Mouse (Mus musculus) neural tube, embryonic 11.5 days (tissue): ENCODE results near the gene Serac1. TPM values are rescaled to one million over a fixed set of nuclear protein-coding genes. Genes with fewer than 3 reads are reported as not detected.

ENCODE experiments used
- ATAC-seq: fragments of 200-750 bp; cut with Nextera tagmentation; 2 replicates; pipeline ENCODE4 v1.8.0; 2017; ENCODE audit warnings: moderate number of reproducible peaks, mild to moderate bottlenecking, moderate TSS enrichment, moderate library complexity; ENCODE audit not compliant: insufficient read depth, low FRiP score, low TSS enrichment
- DNase-seq: peaks from one replicate; pipeline ENCODE4 v3.0.0-alpha.2; 2015; ENCODE audit warnings: low spot score
- H3K27ac ChIP-seq: fragments of 300-500 bp; sonication (generic); 2 replicates; pipeline ENCODE4 v1.5.1; 2014; ENCODE audit warnings: low read depth, mild to moderate bottlenecking, low read length
- H3K27me3 ChIP-seq: fragments of 300-500 bp; sonication (generic); 2 replicates; pipeline ENCODE4 v1.6.1; 2014; ENCODE audit warnings: mild to moderate bottlenecking, low read length, mixed read lengths; ENCODE audit not compliant: control insufficient read depth, insufficient read depth
- H3K36me3 ChIP-seq: fragments of 300-500 bp; sonication (generic); 2 replicates; pipeline ENCODE4 v1.6.1; 2014; ENCODE audit warnings: mild to moderate bottlenecking, low read length, moderate library complexity, mixed read lengths; ENCODE audit not compliant: control insufficient read depth, insufficient read depth
- H3K4me1 ChIP-seq: fragments of 300-500 bp; sonication (generic); 2 replicates; pipeline ENCODE4 v1.6.1; 2014; ENCODE audit warnings: low read length, mixed read lengths; ENCODE audit not compliant: control insufficient read depth, insufficient read depth
- H3K4me2 ChIP-seq: fragments of 300-500 bp; sonication (generic); 2 replicates; pipeline ENCODE4 v1.6.1; 2014; ENCODE audit warnings: low read depth, mild to moderate bottlenecking, moderate library complexity
- H3K4me3 ChIP-seq: fragments of 300-500 bp; sonication (generic); 2 replicates; pipeline ENCODE4 v1.5.1; 2014; ENCODE audit warnings: low read depth, low read length
- H3K9ac ChIP-seq: fragments of 300-500 bp; sonication (generic); 2 replicates; pipeline ENCODE4 v1.6.1; 2014; ENCODE audit warnings: mild to moderate bottlenecking, low read length
- H3K9me3 ChIP-seq: fragments of 300-500 bp; sonication (generic); 2 replicates; pipeline ENCODE4 v1.6.1; 2016; ENCODE audit warnings: low read length; ENCODE audit not compliant: control insufficient read depth
- WGBS: fragments of 180-500 bp; shearing (Covaris S2); extraction: QIAGEN DNeasy Blood & Tissue Kit; methylation state at CpG from one replicate; pipeline ENCODE4 v1.1.7; 2014; 5-methylcytosine and 5-hydroxymethylcytosine counted together
- polyA plus RNA-seq: library from polyadenylated mRNA; unstranded; fragments of >200 nt; fragmentation: Nextera tagmentation; extraction: Ambion mirVana; gene quantifications from 2 replicates; pipeline ENCODE4 v1.2.1, GENCODE M21; 2014

Serac1 gene
- 7.9 and 9.0 TPM in 2 replicates for polyA plus RNA-seq

- Histone ChIP-seq H3K9ac (peak within 1 kb of the TSS; percentile 66), H3K27ac (peak within 1 kb of the TSS; percentile 39; the same call in 1 of the 2 replicates), H3K27me3 (no peaks in the 10 kb centered on the region), H3K4me2 (peak within 1 kb of the TSS; percentile 83), H3K4me3 (peak within 1 kb of the TSS; percentile 79), H3K4me1 (no peaks in the 10 kb centered on the region), H3K36me3 (0 out of 2 replicates have a peak, but pooled peaks cover 2% of the 10 kb centered on the region), H3K9me3 (no peaks in the 10 kb centered on the region)
- ATAC-seq, result peak; percentile 96
- WGBS, result under 1% methylated on average over 68 of the region's 70 CpGs
- DNase-seq, result peak; percentile 98
These were observed at the start of gene Serac1, which contains the start of gene Gtf2h5 for GRCm38 (mm10) chr17:6079287-6080122. Serac1 (minus strand) TSS chr17:6079741. Gtf2h5 (plus strand) TSS chr17:6079786.

- H3K27ac ChIP-seq, result no peak overlapping the region
- ATAC-seq, result no peak
These were observed 48.5 kb upstream of the Serac1 start for GRCm38 (mm10) chr17:6128039-6128438.

GRCm38 (mm10) chr17:6125441-6125840 is 45.9 kb upstream of the Serac1 start:
- Histone ChIP-seq H3K4me1 (no peaks in the 10 kb centered on the region), H3K9ac (no peak overlapping the region), H3K27ac (no peak overlapping the region), H3K36me3 (peaks cover 5% of the 10 kb centered on the region), H3K4me2 (no peak overlapping the region), H3K9me3 (no peaks in the 10 kb centered on the region), H3K4me3 (no peak overlapping the region), H3K27me3 (no peaks in the 10 kb centered on the region)
- WGBS, result 94% methylated on average over 3 of the region's 3 CpGs
- no peak for DNase-seq
- no peak for ATAC-seq

More at GRCm38 (mm10) chr17:6128039-6128438, 48.5 kb upstream of the Serac1 start:
- H3K9me3 ChIP-seq, result no peaks in the 10 kb centered on the region
- no peak overlapping the region for H3K4me2 ChIP-seq
- 59% methylated on average over 3 of the region's 3 CpGs for WGBS
- no peak for DNase-seq
- H3K36me3 ChIP-seq, result peaks cover 2% of the 10 kb centered on the region; the same call in 1 of the 2 replicates
- H3K4me1 ChIP-seq, result no peaks in the 10 kb centered on the region
- no peaks in the 10 kb centered on the region for H3K27me3 ChIP-seq
- no peak overlapping the region for H3K9ac ChIP-seq
- H3K4me3 ChIP-seq, result no peak overlapping the region

- no peaks in the 10 kb centered on the region for H3K27me3 ChIP-seq
- no peak overlapping the region for H3K9ac ChIP-seq
- no peak for DNase-seq
- H3K4me1 ChIP-seq, result no peaks in the 10 kb centered on the region
- no peak overlapping the region for H3K4me2 ChIP-seq
- peaks cover 5% of the 10 kb centered on the region for H3K36me3 ChIP-seq
- no peak for ATAC-seq
- WGBS, result 91% methylated on average over 4 of the region's 4 CpGs
- H3K9me3 ChIP-seq, result no peaks in the 10 kb centered on the region
- H3K27ac ChIP-seq, result no peak overlapping the region
- H3K4me3 ChIP-seq, result no peak overlapping the region
These were observed 44.2 kb upstream of the Serac1 start for GRCm38 (mm10) chr17:6123776-6124175.

GRCm38 (mm10) chr17:6118861-6119260 is 39.3 kb upstream of the Serac1 start:
- Histone ChIP-seq H3K4me1 (no peaks in the 10 kb centered on the region), H3K4me3 (no peak overlapping the region), H3K4me2 (no peak overlapping the region), H3K27ac (no peak overlapping the region), H3K27me3 (no peaks in the 10 kb centered on the region), H3K9ac (no peak overlapping the region), H3K9me3 (no peaks in the 10 kb centered on the region), H3K36me3 (peaks cover 3% of the 10 kb centered on the region)
- 96% methylated on average over 4 of the region's 4 CpGs for WGBS
- ATAC-seq (no peak), DNase-seq (no peak)

GRCm38 (mm10) chr17:6117917-6118316 is 38.4 kb upstream of the Serac1 start:
- no peak for DNase-seq
- Histone ChIP-seq H3K4me2 (no peak overlapping the region), H3K36me3 (peaks cover 3% of the 10 kb centered on the region; the same call in 1 of the 2 replicates), H3K27ac (no peak overlapping the region), H3K27me3 (no peaks in the 10 kb centered on the region), H3K9ac (no peak overlapping the region), H3K4me3 (no peak overlapping the region), H3K9me3 (no peaks in the 10 kb centered on the region), H3K4me1 (no peaks in the 10 kb centered on the region)
- 87% methylated on average over 3 of the region's 3 CpGs for WGBS
- ATAC-seq, result no peak

GRCm38 (mm10) chr17:6117148-6117725 is 37.7 kb upstream of the Serac1 start:
- Histone ChIP-seq H3K9ac (no peak overlapping the region), H3K27me3 (no peaks in the 10 kb centered on the region), H3K36me3 (no peaks in the 10 kb centered on the region), H3K27ac (no peak overlapping the region), H3K4me3 (no peak overlapping the region), H3K9me3 (no peaks in the 10 kb centered on the region), H3K4me2 (no peak overlapping the region), H3K4me1 (no peaks in the 10 kb centered on the region)
- ATAC-seq (no peak), DNase-seq (no peak)
- WGBS, result 73% methylated on average over 4 of the region's 4 CpGs

- DNase-seq (no peak), ATAC-seq (no peak)
- H3K4me1 ChIP-seq, result no peaks in the 10 kb centered on the region
- no peak overlapping the region for H3K4me3 ChIP-seq
- no peaks in the 10 kb centered on the region for H3K27me3 ChIP-seq
- H3K36me3 ChIP-seq, result peaks cover 2% of the 10 kb centered on the region; the same call in 1 of the 2 replicates
- WGBS, result 96% methylated on average over 9 of the region's 9 CpGs
- no peak overlapping the region for H3K9ac ChIP-seq
- no peak overlapping the region for H3K27ac ChIP-seq
- H3K9me3 ChIP-seq, result no peaks in the 10 kb centered on the region
- no peak overlapping the region for H3K4me2 ChIP-seq
These were observed 35.5 kb upstream of the Serac1 start for GRCm38 (mm10) chr17:6115085-6115484.
